Mouse (Mus musculus) CH12.LX (cell line): ENCODE measurements around the gene Mrpl57.

ENCODE experiments used
- CTCF ChIP-seq, 2 experiments: IDR thresholded peaks in 1 of 2; conservative IDR thresholded peaks in 1 of 2; 2 replicates each; pipeline ENCODE4 v1.5.1; 2011 to 2012; ENCODE audit warnings: low read depth in 2 of 2, low read length in 2 of 2, improper control_type of control experiment in 1 of 2, inconsistent platforms in 1 of 2, mild to moderate bottlenecking in 1 of 2, moderate library complexity in 1 of 2
- ELF1 ChIP-seq: IDR thresholded peaks from 2 replicates; pipeline ENCODE4 v1.6.1; 2014; ENCODE audit warnings: low read depth, mild to moderate bottlenecking, inconsistent platforms, low read length, improper control_type of control experiment
- ETS1 ChIP-seq: conservative IDR thresholded peaks from 2 replicates; pipeline ENCODE4 v1.6.1; 2012; ENCODE audit warnings: low read depth, mild to moderate bottlenecking, inconsistent platforms, low read length, improper control_type of control experiment, moderate library complexity
- JUND ChIP-seq: conservative IDR thresholded peaks from 2 replicates; pipeline ENCODE4 v1.6.1; 2011; ENCODE audit warnings: low read depth, low read length, improper control_type of control experiment
- MAX ChIP-seq: IDR thresholded peaks from 2 replicates; pipeline ENCODE4 v1.6.1; 2011; ENCODE audit warnings: low read length, improper control_type of control experiment
- MXI1 ChIP-seq: IDR thresholded peaks from 2 replicates; pipeline ENCODE4 v1.6.1; 2011; ENCODE audit warnings: mild to moderate bottlenecking, low read depth, low read length, improper control_type of control experiment
- NRF1 ChIP-seq: IDR thresholded peaks from 2 replicates; pipeline ENCODE4 v1.6.1; 2014; ENCODE audit warnings: low read depth, mild to moderate bottlenecking, inconsistent platforms, low read length, improper control_type of control experiment, moderate library complexity
- POLR2A ChIP-seq: IDR thresholded peaks from 2 replicates; pipeline ENCODE4 v1.6.1; 2011; ENCODE audit warnings: low read depth, mild to moderate bottlenecking, improper control_type of control experiment, low read length
- POLR2AphosphoS2 ChIP-seq: IDR thresholded peaks from 2 replicates; pipeline ENCODE4 v1.6.1; 2011; ENCODE audit warnings: low read depth, low read length, improper control_type of control experiment
- USF2 ChIP-seq: conservative IDR thresholded peaks from 2 replicates; pipeline ENCODE4 v1.6.1; 2011; ENCODE audit warnings: low read depth, low read length, improper control_type of control experiment

DNA sequence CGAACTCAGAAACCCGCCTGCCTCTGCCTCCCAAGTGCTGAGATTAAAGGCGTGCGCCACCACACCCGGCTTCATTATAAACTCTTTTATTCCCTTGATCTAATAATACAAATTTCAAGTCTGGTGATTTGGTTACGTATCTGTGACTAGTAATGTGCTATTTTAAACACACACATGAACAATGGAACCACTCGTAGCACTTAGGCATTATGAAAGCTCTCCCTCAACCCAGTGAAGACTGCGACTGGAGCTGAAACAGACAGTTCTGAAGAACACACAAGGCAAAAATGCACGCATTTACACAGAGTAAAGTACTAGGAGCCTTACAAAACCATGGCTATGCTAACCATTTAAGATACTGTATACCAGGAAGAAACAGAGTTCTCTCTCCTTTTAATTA, 51.9 kb downstream of the Mrpl57 start:
- TF ChIP-seq POLR2A (no peak), ETS1 (no peak), MXI1 (no peak), CTCF (conservative IDR thresholded peaks at IDR 0.05 in 1 of 2, IDR thresholded peaks at IDR 0.05 in 1 of 2; ENCODE audit: low read depth in 2 of 2, low read length in 2 of 2) (no peak), ELF1 (no peak), JUND (no peak), POLR2AphosphoS2 (no peak), USF2 (no peak), NRF1 (no peak), MAX (no peak)
